Mouse (Mus musculus): ENCODE measurements around the gene Srl. TPM values are rescaled to one million over a fixed set of nuclear protein-coding genes. Genes with fewer than 3 reads are reported as not detected.
A peak's percentile ranks its signal among the peaks of the same experiment; 100 is the strongest.
"Not testable (repeated sequence)": the region's sequence is repeated elsewhere in the genome, so short reads cannot be mapped to it uniquely, and the experiment has no call there.

Srl gene
- polyA plus RNA-seq (2015; fragmentation: Nextera tagmentation; extraction: Ambion mirVana) = 19.5 and 22.1 TPM in 2 replicates

DNA sequence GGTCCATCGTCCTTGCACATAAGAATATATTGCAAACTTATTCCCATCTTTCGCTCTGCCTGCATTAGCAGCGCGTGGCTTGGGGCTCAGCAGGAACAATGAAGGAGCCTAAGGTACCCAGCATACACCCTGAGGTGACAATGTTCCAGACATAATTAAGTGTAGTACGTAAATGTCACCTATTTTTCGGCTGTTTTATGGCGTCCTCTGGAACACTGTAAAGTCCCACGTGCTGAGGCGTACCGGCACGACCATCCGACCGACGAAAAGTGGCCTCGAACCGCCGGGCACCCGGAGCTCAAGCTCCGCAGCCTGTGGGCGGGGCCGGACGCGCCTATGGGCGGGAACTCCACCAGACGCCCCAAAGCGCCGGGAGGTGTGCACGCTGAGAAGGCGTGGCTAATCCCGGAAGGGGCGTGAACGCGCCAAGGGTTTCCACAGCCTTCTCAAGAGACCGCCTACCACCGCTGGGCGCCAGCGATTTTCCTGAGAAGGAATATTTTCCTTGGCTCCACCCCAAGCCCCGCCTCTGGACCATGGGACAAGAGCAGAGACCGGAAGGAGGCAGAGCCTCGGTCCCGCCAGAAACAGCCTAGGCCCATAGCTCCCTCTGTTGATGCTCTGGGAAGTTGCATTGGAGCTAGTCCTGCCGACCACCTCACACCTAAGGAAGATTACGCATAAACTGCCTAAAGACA lies at the start of gene Srl:
Gene Srl, minus strand, starts transcription at position 316 of the 698 bp plus-strand sequence.
- under 1% methylated on average over 43 of the region's 43 CpGs for WGBS

GRCm38 (mm10) chr16:4590236-4590635 lies 48.6 kb upstream of the Srl start:
- Histone ChIP-seq H3K4me2 (no peak overlapping the region), H3K9me3 (no peaks in the 10 kb centered on the region), H3K36me3 (peaks cover 14% of the 10 kb centered on the region; the same call in 1 of the 2 replicates), H3K9ac (no peak overlapping the region), H3K27ac (no peak overlapping the region), H3K4me3 (no peak overlapping the region), H3K27me3 (no peaks in the 10 kb centered on the region), H3K4me1 (peaks cover 47% of the 10 kb centered on the region)
- WGBS = 93% methylated on average over 9 of the region's 9 CpGs
- no peak for ATAC-seq (ENCODE audit: borderline replicate concordance, extremely low read depth, low FRiP score, low TSS enrichment)

More for the DNA sequence above, at the start of gene Srl:
- Histone ChIP-seq H3K4me1 (peaks cover 8% of the 10 kb centered on the region), H3K27ac (no peak within 1 kb of the TSS), H3K4me3 (peak within 1 kb of the TSS; percentile 51), H3K36me3 (peaks cover 12% of the 10 kb centered on the region), H3K4me2 (peak within 1 kb of the TSS; percentile 66), H3K9ac (peak within 1 kb of the TSS; percentile 33), H3K9me3 (no peaks in the 10 kb centered on the region), H3K27me3 (no peaks in the 10 kb centered on the region)
- ATAC-seq (ENCODE audit: borderline replicate concordance, extremely low read depth, low FRiP score, low TSS enrichment) = peak; percentile 97

GRCm38 (mm10) chr16:4587516-4588210 lies 46.0 kb upstream of the Srl start:
- Histone ChIP-seq H3K27me3 (no peaks in the 10 kb centered on the region), H3K9ac (no peak overlapping the region), H3K4me1 (peaks cover 32% of the 10 kb centered on the region), H3K9me3 (no peaks in the 10 kb centered on the region), H3K36me3 (peaks cover 14% of the 10 kb centered on the region; the same call in 1 of the 2 replicates), H3K27ac (peak overlapping the region; percentile 93), H3K4me3 (no peak overlapping the region), H3K4me2 (no peak overlapping the region)
- 50% methylated on average over 5 of the region's 5 CpGs for WGBS
- no peak for ATAC-seq (ENCODE audit: borderline replicate concordance, extremely low read depth, low FRiP score, low TSS enrichment)

DNA sequence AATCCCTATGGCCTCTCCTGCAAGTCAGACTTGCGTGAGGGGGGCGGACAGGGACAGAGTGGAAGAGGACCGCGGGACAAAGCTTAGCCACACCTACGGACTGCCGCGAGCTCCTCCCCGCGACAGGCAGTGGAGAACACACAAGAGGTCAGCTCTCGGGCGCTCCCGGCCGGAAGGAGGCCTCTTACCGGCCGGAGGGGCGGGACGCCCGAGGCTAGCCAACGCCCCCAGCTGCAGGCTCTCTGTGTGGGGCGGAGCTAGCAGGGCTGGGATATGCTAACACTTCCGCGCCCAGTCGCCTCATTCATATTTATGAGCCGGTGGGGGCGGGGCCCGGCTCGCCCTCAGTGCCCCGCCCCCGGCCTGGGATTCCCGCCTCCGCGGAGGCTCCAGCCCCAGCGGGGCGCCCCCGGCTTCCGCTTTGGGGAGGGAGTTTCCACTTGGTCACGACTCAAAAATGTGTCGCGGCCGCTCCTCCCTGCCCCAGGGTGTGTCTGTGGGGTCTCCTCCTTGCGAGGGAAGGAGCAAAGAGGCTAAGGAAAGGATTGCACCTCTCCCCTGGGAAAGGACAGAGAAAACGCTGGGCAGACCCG lies 45.0 kb upstream of the Srl start:
- H3K27ac ChIP-seq = peak overlapping the region; percentile 93
- peaks cover 10% of the 10 kb centered on the region; the same call in 1 of the 2 replicates for H3K36me3 ChIP-seq
- peak; percentile 100 for ATAC-seq (ENCODE audit: borderline replicate concordance, extremely low read depth, low FRiP score, low TSS enrichment)
- peak overlapping the region; percentile 59 for H3K4me2 ChIP-seq
- H3K9ac ChIP-seq = peak overlapping the region; percentile 36
- H3K27me3 ChIP-seq = no peaks in the 10 kb centered on the region
- peak overlapping the region; percentile 41 for H3K4me3 ChIP-seq
- peaks cover 22% of the 10 kb centered on the region for H3K4me1 ChIP-seq
- no peaks in the 10 kb centered on the region for H3K9me3 ChIP-seq
- under 1% methylated on average over 43 of the region's 43 CpGs for WGBS

- peaks cover 8% of the 10 kb centered on the region; the same call in 1 of the 2 replicates for H3K36me3 ChIP-seq
- WGBS = 4% methylated on average over 14 of the region's 14 CpGs
Measured at GRCm38 (mm10) chr16:4585642-4586530, 44.3 kb upstream of the Srl start.

DNA sequence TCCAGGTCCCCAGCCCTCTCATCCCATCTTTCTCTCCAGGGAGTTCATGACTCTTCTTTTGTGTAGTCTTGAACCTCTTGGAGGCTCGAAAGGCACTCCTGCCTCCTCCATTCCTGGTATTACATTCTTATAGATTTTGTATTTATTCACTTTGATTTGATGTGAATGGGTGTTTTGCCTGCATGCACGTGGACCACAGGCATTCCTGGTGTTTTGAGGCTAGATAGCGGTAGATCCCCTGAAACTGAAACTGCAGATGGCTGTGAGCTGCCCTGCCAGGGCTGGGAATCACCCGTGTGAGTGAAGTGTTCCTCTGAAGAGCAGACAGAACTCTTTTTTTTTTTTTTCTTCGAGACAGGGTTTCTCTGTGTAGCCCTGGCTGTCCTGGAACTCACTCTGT lies 42.8 kb upstream of the Srl start:
- H3K9me3 ChIP-seq = no peaks in the 10 kb centered on the region
- no peak for ATAC-seq (ENCODE audit: borderline replicate concordance, extremely low read depth, low FRiP score, low TSS enrichment)
- H3K4me3 ChIP-seq = no peak overlapping the region
- no peak overlapping the region for H3K9ac ChIP-seq
- H3K4me1 ChIP-seq = peaks cover 22% of the 10 kb centered on the region
- H3K36me3 ChIP-seq = no peaks in the 10 kb centered on the region
- H3K4me2 ChIP-seq = no peak overlapping the region
- H3K27ac ChIP-seq = no peak overlapping the region
- H3K27me3 ChIP-seq = no peaks in the 10 kb centered on the region
- 65% methylated on average over 5 of the region's 5 CpGs for WGBS

More at GRCm38 (mm10) chr16:4585642-4586530, 44.3 kb upstream of the Srl start:
- H3K4me3 ChIP-seq = peak overlapping the region; percentile 41
- no peaks in the 10 kb centered on the region for H3K27me3 ChIP-seq
- H3K27ac ChIP-seq = peak overlapping the region; percentile 93
- no peaks in the 10 kb centered on the region for H3K9me3 ChIP-seq
- ATAC-seq (ENCODE audit: borderline replicate concordance, extremely low read depth, low FRiP score, low TSS enrichment) = peak; percentile 15; the same call in 1 of the 2 replicates
- H3K9ac ChIP-seq = peak overlapping the region; percentile 28
- peak overlapping the region; percentile 59 for H3K4me2 ChIP-seq
- peaks cover 22% of the 10 kb centered on the region for H3K4me1 ChIP-seq

GRCm38 (mm10) chr16:4583807-4584206 lies 42.2 kb upstream of the Srl start:
- 66% methylated on average over 3 of the region's 3 CpGs for WGBS
- Histone ChIP-seq H3K4me1 (peaks cover 22% of the 10 kb centered on the region), H3K27me3 (no peaks in the 10 kb centered on the region), H3K9me3 (no peaks in the 10 kb centered on the region), H3K4me3 (no peak overlapping the region), H3K27ac (no peak overlapping the region), H3K36me3 (no peaks in the 10 kb centered on the region), H3K9ac (no peak overlapping the region), H3K4me2 (no peak overlapping the region)
- ATAC-seq (ENCODE audit: borderline replicate concordance, extremely low read depth, low FRiP score, low TSS enrichment) = no peak

- 76% methylated on average over 4 of the region's 4 CpGs for WGBS
- H3K4me3 ChIP-seq = not testable (repeated sequence)
Measured at GRCm38 (mm10) chr16:4581179-4581578, 39.6 kb upstream of the Srl start.

DNA sequence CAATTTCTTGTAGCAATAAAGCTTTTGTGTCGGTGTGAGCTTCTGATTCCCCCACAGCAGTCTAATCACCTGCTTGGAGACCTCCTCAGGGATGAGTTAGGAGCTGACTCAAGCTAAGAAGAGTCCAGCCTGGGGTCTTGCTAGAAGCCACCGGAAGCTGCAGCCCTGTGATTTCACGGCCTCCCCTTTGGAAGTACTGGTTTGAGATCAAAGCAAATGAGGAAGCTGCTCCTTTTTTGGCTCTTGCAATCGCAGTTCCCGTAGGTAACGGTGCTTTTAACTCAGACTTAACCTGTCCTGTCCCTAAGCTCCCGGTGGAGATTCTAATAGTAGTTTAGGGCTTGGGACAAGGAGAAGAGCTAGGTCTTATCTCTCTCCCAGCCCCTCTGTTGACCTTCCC lies 37.0 kb upstream of the Srl start:
- Histone ChIP-seq H3K9me3 (no peaks in the 10 kb centered on the region), H3K27ac (no peak overlapping the region), H3K4me2 (no peak overlapping the region), H3K4me3 (no peak overlapping the region), H3K27me3 (no peaks in the 10 kb centered on the region), H3K9ac (no peak overlapping the region), H3K36me3 (no peaks in the 10 kb centered on the region), H3K4me1 (no peaks in the 10 kb centered on the region)
- 40% methylated on average over 7 of the region's 7 CpGs for WGBS
- no peak for ATAC-seq (ENCODE audit: borderline replicate concordance, extremely low read depth, low FRiP score, low TSS enrichment)

More at GRCm38 (mm10) chr16:4581179-4581578, 39.6 kb upstream of the Srl start:
- H3K4me1 ChIP-seq; H3K27me3 ChIP-seq; H3K27ac ChIP-seq; ATAC-seq (ENCODE audit: borderline replicate concordance, extremely low read depth, low FRiP score, low TSS enrichment); H3K4me2 ChIP-seq; H3K36me3 ChIP-seq; H3K9me3 ChIP-seq; H3K9ac ChIP-seq: not testable (repeated sequence)

DNA sequence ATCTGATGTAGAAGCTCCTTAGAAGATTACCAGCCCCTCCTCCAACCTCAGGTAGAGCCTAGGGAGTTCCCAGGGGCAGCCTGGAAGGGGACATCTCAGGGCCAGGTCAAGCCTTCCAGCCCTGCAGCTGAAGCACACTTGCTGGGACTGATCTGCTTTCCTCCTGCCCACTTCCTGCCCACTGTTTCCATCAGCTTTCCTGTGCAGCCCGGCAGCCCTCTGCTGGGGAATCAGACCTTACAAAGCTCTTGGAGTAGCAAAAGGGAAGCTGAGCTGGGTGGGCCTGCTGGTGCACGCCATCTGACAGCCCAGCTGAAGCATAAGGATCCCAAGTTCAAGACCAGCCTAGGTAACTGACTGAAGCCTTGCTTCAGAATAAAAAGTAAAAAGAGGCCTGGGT lies 35.3 kb upstream of the Srl start:
- Histone ChIP-seq H3K9me3 (no peaks in the 10 kb centered on the region), H3K36me3 (no peaks in the 10 kb centered on the region), H3K4me2 (no peak overlapping the region), H3K27me3 (no peaks in the 10 kb centered on the region), H3K27ac (no peak overlapping the region), H3K4me1 (no peaks in the 10 kb centered on the region), H3K4me3 (no peak overlapping the region), H3K9ac (no peak overlapping the region)
- no peak for ATAC-seq (ENCODE audit: borderline replicate concordance, extremely low read depth, low FRiP score, low TSS enrichment)
- WGBS = 36% methylated on average over 2 of the region's 2 CpGs

DNA sequence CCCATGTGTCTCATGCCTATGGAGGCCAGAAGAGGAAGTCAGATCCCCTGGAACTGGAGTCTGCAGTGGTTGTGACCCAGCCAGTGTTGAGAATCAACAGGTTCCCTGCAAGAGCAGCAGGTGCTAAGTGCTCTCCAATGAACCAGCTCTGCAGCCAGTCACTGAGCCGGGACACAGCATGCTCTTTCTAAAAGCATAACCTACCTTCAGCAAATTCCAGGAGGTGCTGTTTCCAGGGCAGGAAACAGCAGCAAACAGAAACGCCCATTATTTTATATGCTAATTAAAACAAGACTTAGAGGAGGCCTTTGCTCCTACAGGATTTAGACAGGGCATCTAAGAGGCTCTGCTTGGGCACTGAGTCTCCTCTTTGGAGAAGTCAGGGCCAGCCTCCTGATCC lies 34.4 kb upstream of the Srl start:
- no peaks in the 10 kb centered on the region for H3K36me3 ChIP-seq
- no peak for ATAC-seq (ENCODE audit: borderline replicate concordance, extremely low read depth, low FRiP score, low TSS enrichment)
- H3K27me3 ChIP-seq = no peaks in the 10 kb centered on the region
- 53% methylated on average over 2 of the region's 2 CpGs for WGBS
- no peak overlapping the region for H3K9ac ChIP-seq
- H3K27ac ChIP-seq = no peak overlapping the region
- peaks cover 2% of the 10 kb centered on the region; the same call in 1 of the 2 replicates for H3K4me1 ChIP-seq
- H3K4me3 ChIP-seq = no peak overlapping the region
- no peaks in the 10 kb centered on the region for H3K9me3 ChIP-seq
- H3K4me2 ChIP-seq = no peak overlapping the region
